Mouse (Mus musculus) ES-E14 (cell line): ENCODE measurements around the gene Tomm20. TPM values are rescaled to one million over a fixed set of nuclear protein-coding genes. Genes with fewer than 3 reads are reported as not detected.

Source experiments
- DNase-seq: peaks from one replicate; pipeline ENCODE4 v3.0.0-alpha.2; 2013; ENCODE audit warnings: low read depth, low spot score
- H3K27ac ChIP-seq: 2 replicates; pipeline ENCODE4 v1.5.1; 2012; ENCODE audit warnings: low read depth, mild to moderate bottlenecking, low read length, moderate library complexity, mixed read lengths; ENCODE audit not compliant: poor library complexity, insufficient read depth, severe bottlenecking
- H3K36me3 ChIP-seq: 2 replicates; pipeline ENCODE4 v1.6.1; 2012; ENCODE audit warnings: mild to moderate bottlenecking, low read length, moderate library complexity, mixed read lengths; ENCODE audit not compliant: control insufficient read depth, poor library complexity, insufficient read depth, severe bottlenecking
- H3K4me1 ChIP-seq, 2 experiments: fragments of 150-350 bp in 1 of 2; sonication (generic) in 1 of 2; 2 replicates each; pipeline ENCODE4 v1.6.1; 2012; ENCODE audit warnings: low read length in 2 of 2, mild to moderate bottlenecking in 1 of 2, mixed read lengths in 1 of 2; ENCODE audit not compliant: control insufficient read depth in 2 of 2, insufficient read depth in 2 of 2, poor library complexity in 1 of 2
- H3K4me3 ChIP-seq, 2 experiments: fragments of 150-350 bp in 1 of 2; sonication (generic) in 1 of 2; 2 replicates each; pipeline ENCODE4 v1.5.1; 2012; ENCODE audit warnings: low read length in 2 of 2, low read depth in 1 of 2, mild to moderate bottlenecking in 1 of 2, mixed read lengths in 1 of 2; ENCODE audit not compliant: insufficient read depth in 1 of 2, poor library complexity in 1 of 2, severe bottlenecking in 1 of 2
- H3K9ac ChIP-seq: 2 replicates; pipeline ENCODE4 v1.6.1; 2012; ENCODE audit warnings: low read depth, mild to moderate bottlenecking, low read length, mixed read lengths; ENCODE audit not compliant: poor library complexity, insufficient read depth, severe bottlenecking
- H3K9me3 ChIP-seq: fragments of 150-350 bp; sonication (generic); 2 replicates; pipeline ENCODE4 v1.6.1; 2012; ENCODE audit warnings: low read depth, mild to moderate bottlenecking, low read length; ENCODE audit not compliant: control insufficient read depth, insufficient read depth
- CHD2 ChIP-seq: IDR thresholded peaks from 2 replicates; pipeline ENCODE4 v1.6.1; 2014; ENCODE audit warnings: mild to moderate bottlenecking, low read depth, low read length, inconsistent platforms
- HCFC1 ChIP-seq: IDR thresholded peaks from 2 replicates; pipeline ENCODE4 v1.6.1; 2012; ENCODE audit warnings: low read length, inconsistent platforms, borderline replicate concordance; ENCODE audit not compliant: insufficient read depth
- MAFK ChIP-seq: IDR thresholded peaks from 2 replicates; pipeline ENCODE4 v1.6.1; 2014; ENCODE audit warnings: mild to moderate bottlenecking, low read depth, low read length, inconsistent platforms; ENCODE audit not compliant: insufficient read depth
- ZC3H11A ChIP-seq: IDR thresholded peaks from 2 replicates; pipeline ENCODE4 v1.6.1; 2012; ENCODE audit warnings: low read depth, mild to moderate bottlenecking, inconsistent platforms, low read length, borderline replicate concordance
- ZNF384 ChIP-seq: IDR thresholded peaks from 2 replicates; pipeline ENCODE4 v1.6.1; 2012; ENCODE audit warnings: low read depth, low read length, inconsistent platforms
- in situ Hi-C, 2 experiments: fragments of 600-800 bp; cut with MboI; formaldehyde crosslinking; loops; one replicate each; pipeline ENCODE4 v1.15.1; 2025; ENCODE audit warnings: low sequenced_read_pairs in 2 of 2, inconsistent platforms in 1 of 2; ENCODE audit not compliant: unreplicated experiment in 2 of 2
- total RNA-seq: library from RNA; depleted of rRNA; stranded (reverse); fragments of 300-350 nt; gene quantifications from 2 replicates; pipeline ENCODE4 v1.2.3, GENCODE M21; 2012

Tomm20 gene
- total RNA-seq, 1 experiment: 815 TPM

- no peak overlapping the region for H3K4me3 ChIP-seq
- no peak overlapping the region for H3K9ac ChIP-seq
- in situ Hi-C loops: no loop called here
- TF ChIP-seq MAFK (no peak), HCFC1 (no peak), ZNF384 (no peak), CHD2 (no peak), ZC3H11A (no peak)
- peaks cover 0 to 3% of the 10 kb centered on the region in 2 experiments; a peak in 1 of 4 replicates for H3K4me1 ChIP-seq
- no peaks in the 10 kb centered on the region for H3K36me3 ChIP-seq
- no peaks in the 10 kb centered on the region for H3K9me3 ChIP-seq
- DNase-seq: no peak
- H3K27ac ChIP-seq: no peak overlapping the region
Measured at GRCm38 (mm10) chr8:126901049-126901448, 44.6 kb downstream of the Tomm20 start.

- no peak overlapping the region for H3K9ac ChIP-seq
- H3K36me3 ChIP-seq: no peaks in the 10 kb centered on the region
- no peaks in the 10 kb centered on the region for H3K9me3 ChIP-seq
- no peak overlapping the region for H3K27ac ChIP-seq
- in situ Hi-C loops: loop anchor here in 1 of 2 experiments (25.0 kb wide), 1 partner anchor 408 kb away; the partner anchor contains the start of gene Tarbp1
- TF ChIP-seq HCFC1 (no peak), CHD2 (no peak), ZC3H11A (no peak), ZNF384 (no peak), MAFK (no peak)
- no peaks in the 10 kb centered on the region for H3K4me1 ChIP-seq
- H3K4me3 ChIP-seq: no peak overlapping the region
- DNase-seq: no peak
Measured at GRCm38 (mm10) chr8:126895133-126895532, 50.5 kb downstream of the Tomm20 start.

- in situ Hi-C loops: loop anchor here in 1 of 2 experiments (25.0 kb wide), 1 partner anchor 400 kb away; the partner anchor contains the start of gene Tarbp1
- Histone ChIP-seq H3K9me3 (no peaks in the 10 kb centered on the region), H3K4me1 (peaks cover 0 to 1% of the 10 kb centered on the region in 2 experiments; a peak in 1 of 4 replicates), H3K36me3 (no peaks in the 10 kb centered on the region), H3K4me3 (no peak overlapping the region), H3K9ac (no peak overlapping the region), H3K27ac (no peak overlapping the region)
- DNase-seq: no peak
- TF ChIP-seq ZC3H11A (no peak), CHD2 (no peak), HCFC1 (no peak), MAFK (no peak), ZNF384 (no peak)
Measured at GRCm38 (mm10) chr8:126887639-126888006, 58.0 kb downstream of the Tomm20 start.

- Histone ChIP-seq H3K4me1 (peaks cover 0 to 1% of the 10 kb centered on the region in 2 experiments; a peak in 1 of 4 replicates), H3K9me3 (no peaks in the 10 kb centered on the region), H3K27ac (no peak overlapping the region), H3K4me3 (no peak overlapping the region), H3K36me3 (no peaks in the 10 kb centered on the region), H3K9ac (no peak overlapping the region)
- in situ Hi-C loops: loop anchor here in 1 of 2 experiments (25.0 kb wide), 1 partner anchor 400 kb away; the partner anchor contains the start of gene Tarbp1
- no peak for TF ChIP-seq CHD2
- no peak for TF ChIP-seq MAFK
- no peak for TF ChIP-seq ZC3H11A
- TF ChIP-seq ZNF384: no peak
- DNase-seq: no peak
Measured at GRCm38 (mm10) chr8:126886741-126887638, 58.7 kb downstream of the Tomm20 start.
